10 mouse cellular contexts compared by ENCODE assay signal in the genomic region with DNA sequence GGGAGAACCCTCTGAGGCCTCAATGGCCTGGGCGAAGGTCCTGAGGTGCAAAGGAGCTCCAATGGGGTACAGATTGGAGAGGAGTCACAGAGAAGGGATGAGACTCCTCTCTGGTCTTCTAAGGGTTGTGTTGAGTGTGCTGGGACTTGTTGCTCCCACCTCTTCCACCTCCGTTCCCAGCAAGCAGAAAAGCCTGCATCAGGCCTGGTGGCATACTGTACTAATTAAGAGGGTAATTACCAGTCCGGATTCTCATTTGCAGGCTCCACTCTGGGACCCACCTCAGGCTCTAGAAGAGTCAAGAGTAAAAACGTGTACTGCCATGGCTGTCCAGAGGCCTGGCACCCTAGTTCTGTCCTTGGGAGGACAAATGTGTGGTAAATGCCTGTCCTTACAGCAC. TPM values are rescaled to one million over a fixed set of nuclear protein-coding genes. Genes with fewer than 3 reads are reported as not detected.
DNase-seq lines count a peak whose midpoint lies in the region; ATAC-seq and TF ChIP-seq lines count a peak whose summit lies in the region.
"Had no signal": no experiment of that assay in that cellular context is flagged by ENCODE, and none has a peak within 500 bp of the region (broad histone marks: within the 10 kb centered on the region; RNA-seq: fewer than 3 reads in every experiment).

No protein-coding gene starts in this region.

- no peak for TF ChIP-seq CTCF in ES-Bruce4 (IDR thresholded peaks at IDR 0.05; ENCODE audit: low read depth, low read length)
- TF ChIP-seq CTCF in liver, postnatal 0 days (IDR thresholded peaks at IDR 0.05; ENCODE audit: low read depth), result no peak

- H3K27ac ChIP-seq in heart, embryonic 14.5 days (replicated peaks in 1 of 2; ENCODE audit: control insufficient read depth in 1 of 2, insufficient read depth in 1 of 2, low read depth in 2 of 2, low read length in 2 of 2), result peak overlapping the region; percentile 79 to 100
- H3K27ac ChIP-seq in ES-Bruce4 (ENCODE audit: insufficient read depth, low read length), result peak overlapping the region; percentile 78
- peak overlapping the region; percentile 99 for H3K27ac ChIP-seq in liver, postnatal 0 days (ENCODE audit: low read depth)

- H3K4me3 ChIP-seq in heart, embryonic 14.5 days (ENCODE audit: control insufficient read depth in 1 of 2, insufficient read depth in 1 of 2, low read depth in 1 of 2, low read length in 2 of 2), result peak overlapping the region in 1 of 2 experiments; percentile 14; a peak in 1 of 4 replicates
- peak overlapping the region; percentile 33 for H3K4me3 ChIP-seq in ES-Bruce4 (ENCODE audit: low read depth, low read length)
- H3K4me3 ChIP-seq in liver, postnatal 0 days (ENCODE audit: low read depth, low read length), result peak overlapping the region; percentile 22; the same call in 1 of the 2 replicates

- no peak for DNase-seq in heart, postnatal 14 days
- peak; percentile 29 for DNase-seq in forelimb bud, embryonic 11.5 days (ENCODE audit: low read depth, low spot score)
- no peak for DNase-seq in liver, postnatal 0 days
- no peak for DNase-seq in ovary, postnatal 36 days (ENCODE audit: low spot score)
- DNase-seq in embryo, embryonic 10.5 days (ENCODE audit: low spot score), result no peak
- DNase-seq in thymus, adult 18-20 months, result no peak

- peaks cover 38 to 54% of the 10 kb centered on the region in 2 experiments for H3K4me1 ChIP-seq in heart, embryonic 14.5 days (ENCODE audit: control insufficient read depth in 2 of 2, insufficient read depth in 2 of 2, low read length in 2 of 2)
- H3K4me1 ChIP-seq in ES-Bruce4 (ENCODE audit: control insufficient read depth, insufficient read depth, low read length), result peaks cover 3% of the 10 kb centered on the region
- peaks cover 54% of the 10 kb centered on the region for H3K4me1 ChIP-seq in liver, postnatal 0 days (ENCODE audit: insufficient read depth)

- intact Hi-C loops in heart, postnatal 14 days (cut with DNase I), result no loop called here

- 24% methylated on average over 4 of the region's 4 CpGs for WGBS in heart, embryonic 14.5 days
- 51% methylated on average over 4 of the region's 4 CpGs for WGBS in liver, postnatal 0 days (ENCODE audit: insufficient replicate concordance)

- H3K9me3 ChIP-seq in heart, embryonic 14.5 days (ENCODE audit: control insufficient read depth, low read length), result no peaks in the 10 kb centered on the region
- H3K9me3 ChIP-seq in ES-Bruce4 (replicated peaks; ENCODE audit: control insufficient read depth, insufficient read depth, low read length, poor library complexity, severe bottlenecking), result no peaks in the 10 kb centered on the region
- no peaks in the 10 kb centered on the region for H3K9me3 ChIP-seq in liver, postnatal 0 days (ENCODE audit: low read length)

- H3K9ac ChIP-seq in heart, embryonic 14.5 days (ENCODE audit: low read length), result peak overlapping the region; percentile 76
- peak overlapping the region; percentile 80 for H3K9ac ChIP-seq in ES-Bruce4 (ENCODE audit: low read depth, poor library complexity, severe bottlenecking)
- peak overlapping the region; percentile 16; the same call in 1 of the 2 replicates for H3K9ac ChIP-seq in liver, postnatal 0 days (replicated peaks)

- no peak for TF ChIP-seq EP300 in ES-Bruce4 (IDR thresholded peaks at IDR 0.05; ENCODE audit: insufficient read depth, low read depth, low read length)
- TF ChIP-seq EP300 in liver, postnatal 0 days (IDR thresholded peaks at IDR 0.05; ENCODE audit: low read depth), result no peak

- no peak for ATAC-seq in heart, embryonic 14.5 days (ENCODE audit: insufficient number of reproducible peaks, insufficient read depth, low FRiP score, low read depth)
- ATAC-seq in liver, postnatal 0 days, result no peak
- ATAC-seq: Patski had no signal

- no peaks in the 10 kb centered on the region for H3K27me3 ChIP-seq in heart, embryonic 14.5 days (ENCODE audit: control insufficient read depth, insufficient read depth, low read length)
- H3K27me3 ChIP-seq in ES-Bruce4 (ENCODE audit: control insufficient read depth, insufficient read depth, low read length, poor library complexity, severe bottlenecking), result no peaks in the 10 kb centered on the region
- H3K27me3 ChIP-seq in liver, postnatal 0 days (ENCODE audit: insufficient read depth, low read length), result no peaks in the 10 kb centered on the region
- H3K27me3 ChIP-seq: Patski had no signal

- no peak for TF ChIP-seq POLR2A in ES-Bruce4 (IDR thresholded peaks at IDR 0.05; ENCODE audit: insufficient read depth, low read length)

- H3K36me3 ChIP-seq in heart, embryonic 14.5 days (ENCODE audit: control insufficient read depth, insufficient read depth, low read length), result peaks cover 11% of the 10 kb centered on the region
- H3K36me3 ChIP-seq in ES-Bruce4 (ENCODE audit: control insufficient read depth, insufficient read depth, low read length, poor library complexity, severe bottlenecking), result no peaks in the 10 kb centered on the region
- H3K36me3 ChIP-seq in liver, postnatal 0 days (replicated peaks; ENCODE audit: insufficient read depth, low read length), result no peaks in the 10 kb centered on the region

- peak overlapping the region; percentile 85 for H3K4me2 ChIP-seq in heart, embryonic 14.5 days (ENCODE audit: low read length)
- H3K4me2 ChIP-seq in liver, postnatal 0 days (ENCODE audit: low read depth, low read length), result peak overlapping the region; percentile 65

RNA-seq across cellular contexts. Expression of a gene that starts 1.8 kb away (rescaled TPM):
- polyA plus RNA-seq in heart, embryonic 14.5 days (2014; fragmentation: Nextera tagmentation; extraction: Ambion mirVana), result 122 and 137 TPM in 2 replicates
- total RNA-seq in heart, postnatal 14 days (2021), result 100 to 1,000 TPM; 159 to 162 TPM
- polyA plus RNA-seq in ES-Bruce4 (2011; ENCODE audit: insufficient read depth, insufficient read length, low read depth, missing spikeins), result 56.6 and 66.4 TPM in 2 replicates
- polyA plus RNA-seq in liver, postnatal 0 days (2015; fragmentation: Nextera tagmentation; extraction: Ambion mirVana), result 19.6 and 38.4 TPM in 2 replicates

RNA-seq across cellular contexts. Expression of a gene that starts 6.3 kb away (rescaled TPM):
- not detected in 2 replicates for polyA plus RNA-seq in heart, embryonic 14.5 days (2014; fragmentation: Nextera tagmentation; extraction: Ambion mirVana)
- total RNA-seq in heart, postnatal 14 days (2021), result under 1 TPM; 0.10 to 0.12 TPM
- polyA plus RNA-seq in ES-Bruce4 (2011; ENCODE audit: insufficient read depth, insufficient read length, low read depth, missing spikeins), result not detected in 2 replicates
- polyA plus RNA-seq in liver, postnatal 0 days (2015; fragmentation: Nextera tagmentation; extraction: Ambion mirVana), result 0.02 TPM in 1 of 2 replicates, not detected in the other

RNA-seq across cellular contexts. Expression of a gene that starts 21.4 kb away (rescaled TPM):
- polyA plus RNA-seq in heart, embryonic 14.5 days (2014; fragmentation: Nextera tagmentation; extraction: Ambion mirVana), result not detected in 2 replicates
- total RNA-seq in heart, postnatal 14 days (2021), result not detected
- polyA plus RNA-seq in ES-Bruce4 (2011; ENCODE audit: insufficient read depth, insufficient read length, low read depth, missing spikeins), result 0.99 and 2.5 TPM in 2 replicates
- polyA plus RNA-seq in liver, postnatal 0 days (2015; fragmentation: Nextera tagmentation; extraction: Ambion mirVana), result 0.22 and 0.25 TPM in 2 replicates
- total RNA-seq: heart, postnatal 10 days had no signal

RNA-seq across cellular contexts. Expression of a gene that starts 23.9 kb away (rescaled TPM):
- 316 and 334 TPM in 2 replicates for polyA plus RNA-seq in heart, embryonic 14.5 days (2014; fragmentation: Nextera tagmentation; extraction: Ambion mirVana)
- total RNA-seq in heart, postnatal 14 days (2021), result 10 to 100 TPM; 75.0 to 76.5 TPM
- 211 TPM in 2 replicates for polyA plus RNA-seq in ES-Bruce4 (2011; ENCODE audit: insufficient read depth, insufficient read length, low read depth, missing spikeins)
- 98.5 and 103 TPM in 2 replicates for polyA plus RNA-seq in liver, postnatal 0 days (2015; fragmentation: Nextera tagmentation; extraction: Ambion mirVana)

RNA-seq across cellular contexts. Expression of a gene that starts 26.6 kb away (rescaled TPM):
- polyA plus RNA-seq in heart, embryonic 14.5 days (2014; fragmentation: Nextera tagmentation; extraction: Ambion mirVana), result 0.08 and 0.23 TPM in 2 replicates
- 1 to 10 TPM; 4.5 to 4.6 TPM for total RNA-seq in heart, postnatal 14 days (2021)
- 1.9 and 2.3 TPM in 2 replicates for polyA plus RNA-seq in ES-Bruce4 (2011; ENCODE audit: insufficient read depth, insufficient read length, low read depth, missing spikeins)
- polyA plus RNA-seq in liver, postnatal 0 days (2015; fragmentation: Nextera tagmentation; extraction: Ambion mirVana), result 1.6 and 1.8 TPM in 2 replicates

Comparison
In these comparisons a context has a peak if more than half of its experiments do, and no peak if none do; other contexts are left out.
1. H3K9ac ChIP-seq: peak in every context shown above with its lines; median percentile 80 in ES-Bruce4; 76 in heart, embryonic 14.5 days; 16 in liver, postnatal 0 days.